Mouse (Mus musculus) CD4-positive, CD25-positive, alpha-beta regulatory T cell, adult 4 months (primary cell): ENCODE measurements around the gene Bok. TPM values are rescaled to one million over a fixed set of nuclear protein-coding genes. Genes with fewer than 3 reads are reported as not detected.

ENCODE experiments used
- ATAC-seq: one replicate; pipeline ENCODE4 v1.8.0; 2017
- polyA plus RNA-seq, 2 experiments: library from polyadenylated mRNA; unstranded; fragments of 100-300 nt; shearing (Covaris generic); gene quantifications; one replicate each; pipeline ENCODE4 v1.2.1; 2017

The Bok gene
- polyA plus RNA-seq, 2 experiments from 2014 or later = not detected

DNA sequence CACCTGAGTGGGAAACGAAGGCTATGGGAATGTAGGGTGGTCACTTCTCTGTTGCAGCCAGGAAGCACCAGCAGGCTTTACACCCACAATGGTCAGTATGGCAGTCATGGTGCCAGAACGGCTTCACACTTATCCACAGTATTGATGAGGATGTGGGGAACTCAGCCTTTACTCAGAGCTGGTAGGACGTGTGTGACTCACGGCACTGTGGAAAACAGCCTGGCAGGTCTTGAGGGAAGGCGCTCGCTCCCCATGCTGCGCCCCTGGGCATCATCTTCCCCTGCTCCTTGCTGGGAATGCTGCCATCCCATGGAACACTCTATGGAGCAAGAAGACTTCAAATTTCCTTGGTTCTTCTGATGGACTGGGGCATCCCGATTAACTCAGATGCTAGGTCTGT, 5.6 kb downstream of the Bok start:
- no peak for ATAC-seq

DNA sequence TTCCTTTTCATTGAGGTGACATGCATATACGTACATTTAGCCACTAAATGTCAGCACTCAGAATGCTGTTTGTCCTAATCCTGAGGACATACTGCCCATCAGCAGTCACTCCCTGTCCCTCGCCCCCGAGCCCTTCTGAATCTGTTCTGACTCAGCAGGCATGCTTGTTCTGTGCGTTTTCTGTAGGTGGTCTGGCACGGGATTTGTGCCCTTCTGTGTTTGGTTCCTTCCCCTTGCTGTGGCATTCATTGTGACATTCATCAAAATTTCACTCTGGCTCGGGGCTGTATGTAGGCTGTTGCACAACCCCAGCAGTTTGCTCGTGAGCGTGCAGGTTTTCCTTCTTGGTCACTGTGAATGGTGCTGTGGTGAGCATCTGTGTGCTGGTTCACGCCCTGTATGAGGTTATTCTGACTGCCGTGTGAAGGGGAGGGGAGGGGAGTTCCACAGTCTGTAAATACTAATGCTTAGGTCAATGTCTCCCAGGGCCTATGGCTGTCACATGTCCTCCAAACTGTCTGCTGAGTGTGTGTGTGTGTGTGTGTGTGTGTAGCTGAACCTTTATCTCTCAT, 6.4 kb downstream of the Bok start:
- no peak for ATAC-seq

DNA sequence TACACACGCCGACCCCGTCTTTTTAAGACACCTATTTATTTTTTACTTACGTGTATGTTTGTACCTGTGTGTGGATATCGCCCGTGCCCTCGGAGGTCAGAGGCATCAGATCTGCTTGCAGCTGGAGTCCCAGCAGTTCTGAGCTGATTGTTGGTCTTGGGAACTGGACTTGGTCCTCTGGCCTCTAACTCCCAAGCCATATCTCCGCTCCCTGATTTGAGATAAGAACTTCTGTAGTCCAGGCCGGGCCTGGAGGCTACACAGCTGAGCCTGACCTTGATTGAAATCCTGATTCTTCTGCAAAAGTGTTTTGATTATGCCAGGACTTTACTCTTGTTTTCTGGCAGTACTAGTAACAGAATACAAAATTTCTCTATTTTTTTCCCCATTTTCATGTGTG, 7.3 kb downstream of the Bok start:
- no peak for ATAC-seq

DNA sequence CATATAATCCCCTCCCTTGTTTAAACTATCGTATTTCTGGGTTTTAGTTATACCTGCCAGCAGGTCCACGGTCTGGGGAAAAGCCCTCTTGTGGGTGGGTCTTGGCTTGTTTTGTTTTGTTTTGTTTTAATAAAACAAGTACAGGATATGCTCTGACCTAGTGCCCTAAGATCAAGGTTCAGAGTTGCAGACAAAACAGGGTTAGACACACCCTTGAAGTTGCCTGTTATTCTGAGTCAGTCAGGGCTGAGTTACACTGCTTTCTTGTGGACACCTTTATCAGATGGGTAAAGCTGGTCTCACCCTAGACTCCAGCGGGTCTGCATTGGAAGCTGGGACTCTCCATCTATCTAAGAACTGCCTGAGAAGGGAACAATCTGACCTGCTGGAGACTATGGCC, 8.0 kb downstream of the Bok start:
- ATAC-seq = no peak

DNA sequence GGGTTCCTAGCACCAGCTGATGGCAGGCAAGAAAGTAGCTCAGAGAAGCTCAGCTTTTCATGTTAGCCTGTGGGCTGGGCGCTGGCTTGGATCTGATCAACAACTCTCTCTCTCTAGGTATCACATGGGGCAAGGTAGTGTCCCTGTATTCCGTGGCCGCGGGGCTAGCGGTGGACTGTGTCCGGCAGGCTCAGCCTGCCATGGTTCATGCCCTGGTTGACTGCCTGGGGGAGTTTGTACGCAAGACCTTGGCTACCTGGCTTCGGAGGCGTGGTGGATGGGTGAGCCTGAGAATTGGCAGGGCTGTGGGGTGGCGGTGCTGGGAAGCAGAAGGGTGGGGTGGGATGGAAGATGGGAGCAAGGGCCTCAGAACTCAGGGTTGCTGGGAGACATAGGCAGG, 8.5 kb downstream of the Bok start:
- no peak for ATAC-seq

DNA sequence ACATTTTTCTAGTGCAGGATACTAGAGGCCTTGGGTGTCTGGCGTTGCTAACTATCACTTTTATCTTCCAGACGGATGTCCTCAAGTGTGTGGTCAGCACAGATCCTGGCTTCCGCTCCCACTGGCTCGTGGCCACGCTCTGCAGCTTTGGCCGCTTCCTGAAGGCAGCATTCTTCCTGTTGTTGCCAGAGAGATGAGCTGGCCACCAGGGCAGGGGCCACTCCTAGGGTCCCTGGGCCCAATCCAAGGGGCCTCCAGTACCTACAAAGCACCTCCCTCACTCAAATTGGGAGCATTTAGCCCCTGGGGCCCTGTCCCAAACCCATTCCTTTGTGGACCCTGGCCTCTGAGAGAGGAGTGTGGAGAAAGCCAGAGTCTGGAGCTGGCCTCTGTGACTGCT, 9.5 kb downstream of the Bok start:
- ATAC-seq = no peak

DNA sequence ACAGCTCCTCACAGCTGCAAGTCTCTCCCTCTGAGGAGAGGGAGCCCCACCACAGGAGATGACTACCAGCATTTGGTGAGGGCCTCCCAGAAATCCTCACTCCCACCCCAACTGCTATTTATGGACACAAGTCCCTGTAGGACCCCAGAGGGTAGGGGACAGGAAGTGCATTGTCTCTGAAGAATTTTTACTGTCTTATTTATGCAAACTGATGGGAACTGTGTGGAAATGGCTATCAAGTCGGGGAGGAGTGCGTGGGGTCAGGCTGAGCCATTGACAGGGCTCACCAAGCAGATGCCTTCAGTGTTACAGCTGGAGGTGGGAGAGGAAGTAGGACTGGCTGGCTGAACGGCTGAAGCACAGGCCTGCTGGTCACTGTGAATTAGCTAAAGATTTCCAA, 11.9 kb downstream of the Bok start:
- no peak for ATAC-seq

DNA sequence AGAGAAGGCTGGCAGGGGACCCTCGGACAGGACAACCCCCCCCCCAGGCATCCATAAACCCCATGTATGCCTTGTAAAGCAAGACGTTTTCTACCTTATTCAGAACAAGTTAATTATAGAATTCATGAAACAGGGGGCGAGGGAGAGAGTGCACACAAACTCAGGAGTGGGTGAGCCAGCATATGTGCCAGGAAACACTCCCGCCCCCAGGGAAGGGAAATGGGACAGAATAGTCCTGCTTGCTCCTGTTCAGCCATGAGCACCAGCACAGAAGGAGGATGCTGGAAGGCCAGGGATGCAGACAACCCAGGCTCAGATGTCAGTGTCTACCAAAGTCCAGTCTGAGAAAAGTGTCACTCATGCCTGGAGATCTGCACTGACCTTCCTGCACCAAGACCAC, 13.7 kb downstream of the Bok start:
- no peak for ATAC-seq

DNA sequence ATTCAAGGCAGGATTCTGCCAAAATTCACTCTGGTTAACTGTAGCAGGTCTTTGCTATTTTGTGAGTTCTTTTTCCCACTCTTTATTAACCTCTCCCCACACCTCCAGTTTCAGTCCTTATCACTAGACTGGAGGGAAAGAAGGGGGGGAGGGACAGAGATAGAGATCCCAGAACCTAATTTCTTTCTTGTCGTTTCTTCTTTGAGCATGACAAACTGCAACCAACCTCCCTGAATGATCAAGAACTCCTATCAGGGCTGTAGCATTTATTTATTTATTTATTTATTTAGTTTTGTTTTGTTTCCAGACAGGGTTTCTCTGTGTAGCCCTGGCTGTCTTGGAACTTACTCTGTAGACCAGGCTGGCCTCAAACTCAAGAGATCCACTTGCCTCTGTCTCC, 16.6 kb downstream of the Bok start:
- no peak for ATAC-seq

DNA sequence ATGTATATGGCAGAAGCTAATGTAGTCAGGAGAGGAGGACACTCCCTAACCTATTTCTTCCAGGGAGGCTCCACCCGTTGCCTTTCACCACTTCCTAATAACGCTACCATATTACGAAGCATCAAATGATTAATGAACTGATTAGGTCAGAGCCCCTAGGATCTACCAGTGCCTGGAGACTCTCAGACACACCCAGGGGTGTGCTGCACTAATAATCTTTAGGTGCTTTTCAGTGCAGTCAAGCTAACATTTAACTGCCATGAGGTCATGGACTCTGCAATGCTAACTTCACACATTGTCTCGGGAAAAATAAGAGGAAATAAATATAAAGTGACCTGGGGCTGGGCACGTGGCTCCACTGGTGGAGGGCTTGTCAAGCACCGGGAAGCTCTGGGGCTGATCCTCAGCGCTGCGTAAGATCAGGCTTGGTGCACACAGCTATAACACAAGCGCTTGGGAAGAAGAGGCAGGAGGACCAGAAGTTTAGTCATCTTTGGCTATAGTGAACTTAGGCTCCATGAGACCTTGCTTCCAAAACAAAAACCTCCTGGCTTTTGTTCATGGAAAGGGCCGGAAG, 18.1 kb downstream of the Bok start:
- ATAC-seq = no peak

DNA sequence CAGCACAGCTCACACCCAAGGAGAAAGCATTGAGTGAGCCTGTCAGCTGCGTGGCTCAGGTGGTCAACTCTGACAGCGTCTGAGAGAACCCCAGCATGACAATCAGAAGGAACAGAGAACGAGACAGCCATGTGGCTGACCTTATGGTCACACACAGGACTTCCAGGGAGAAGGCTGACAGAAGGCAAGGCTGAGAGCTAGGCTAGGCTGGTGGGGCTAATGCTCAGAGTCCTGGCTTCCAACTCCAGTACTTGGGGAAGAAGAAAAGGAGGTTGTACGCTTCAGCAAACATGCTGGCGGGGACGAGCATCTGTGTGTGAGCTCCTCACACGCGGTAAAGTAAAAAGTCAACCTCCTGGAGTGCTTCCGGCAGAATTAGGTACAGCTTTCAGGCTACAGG, 18.9 kb downstream of the Bok start:
- no peak for ATAC-seq

DNA sequence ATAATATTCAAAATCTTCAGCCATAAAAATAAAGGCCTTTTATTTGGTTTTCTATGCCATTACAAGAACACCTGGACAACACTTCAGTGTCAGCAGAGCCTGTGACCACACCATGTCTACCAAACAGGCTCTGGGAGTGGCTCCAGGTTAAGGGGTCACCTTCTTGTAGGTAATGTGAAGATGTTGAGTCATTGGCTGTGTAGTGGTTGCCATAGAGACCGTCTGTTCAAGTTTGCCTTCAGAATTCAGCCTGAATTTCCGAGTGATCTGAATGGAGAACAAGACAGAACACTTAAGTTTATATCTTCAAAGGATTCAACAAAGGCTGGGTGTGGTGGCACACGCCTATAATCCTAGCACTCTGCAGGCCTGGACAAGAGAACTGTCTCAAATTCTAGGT, 19.9 kb downstream of the Bok start:
- no peak for ATAC-seq

DNA sequence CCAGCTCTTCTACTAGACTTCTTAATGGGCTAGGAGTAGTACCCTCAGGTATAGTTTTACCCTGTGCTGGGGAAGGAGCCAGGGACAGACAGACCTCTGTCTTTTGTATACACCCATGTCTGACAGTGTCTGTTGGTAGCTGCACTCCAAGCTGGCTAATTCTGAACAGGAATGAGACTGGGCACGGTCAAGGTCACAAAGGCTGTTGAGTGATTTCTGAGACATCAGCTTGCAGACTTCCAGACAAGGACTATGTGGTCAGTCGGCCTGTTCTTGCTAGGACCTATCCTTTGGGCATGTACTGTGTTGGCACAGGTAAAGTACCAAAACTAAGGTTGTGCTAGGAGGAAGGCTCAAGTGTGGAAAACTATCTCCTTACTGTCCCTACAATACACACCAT, 30.7 kb downstream of the Bok start:
- ATAC-seq = no peak

DNA sequence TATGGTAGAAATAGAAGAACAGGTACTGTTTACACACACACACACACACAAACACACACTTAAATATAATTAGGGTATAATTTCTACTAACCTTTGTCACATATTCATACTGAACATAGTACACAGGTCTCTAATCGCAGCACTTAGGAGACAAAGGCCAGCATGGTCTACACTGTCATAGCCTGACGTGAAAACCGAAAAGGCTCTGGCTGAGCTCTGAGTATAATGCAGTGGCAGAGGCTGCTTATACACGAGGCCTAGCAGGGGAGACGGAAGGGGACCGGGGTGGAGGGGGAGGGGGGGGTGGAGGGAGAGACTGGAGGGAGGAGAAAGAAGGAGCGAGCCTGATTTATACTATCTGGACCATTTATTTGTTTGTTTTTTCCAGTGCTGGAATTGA, 36.1 kb downstream of the Bok start:
- no peak for ATAC-seq

DNA sequence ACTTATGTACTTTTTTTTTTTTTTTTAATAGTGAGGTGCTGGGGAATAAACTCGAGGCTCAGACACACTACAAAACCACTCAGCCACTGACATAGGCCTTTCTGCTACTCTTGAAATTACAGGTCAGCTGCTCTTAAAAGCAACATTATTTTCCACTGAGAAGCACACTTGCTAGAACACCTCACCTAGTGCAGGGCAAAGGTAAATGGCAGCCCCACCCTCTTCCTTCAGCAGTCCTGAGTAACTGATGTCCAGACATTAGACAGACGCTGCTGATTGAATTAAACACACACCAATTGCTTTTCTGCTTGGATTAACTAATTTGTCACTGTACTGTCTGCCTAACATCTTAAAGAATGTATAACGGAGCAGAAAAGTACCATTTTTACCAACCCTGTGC, 39.2 kb downstream of the Bok start:
- no peak for ATAC-seq

DNA sequence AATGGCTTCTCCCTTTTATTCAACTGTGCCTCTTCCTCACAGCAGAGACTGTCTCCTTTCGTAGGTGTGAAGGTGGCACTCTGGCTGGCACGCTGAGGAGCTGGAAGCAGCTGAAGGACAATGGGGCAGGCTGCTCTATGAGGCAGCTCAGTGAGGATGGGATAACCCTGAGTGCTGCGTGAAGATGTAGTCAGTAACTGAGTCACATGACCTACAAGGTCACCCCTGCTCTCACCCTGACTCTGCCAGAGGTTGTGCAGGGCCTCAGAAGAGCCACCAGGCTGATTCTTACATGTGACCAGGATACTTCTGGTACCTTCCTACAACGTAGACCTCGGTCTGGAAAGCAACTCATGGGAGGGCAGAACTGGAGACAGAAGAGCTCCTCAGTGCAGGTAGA, 40.2 kb downstream of the Bok start:
- ATAC-seq = no peak

DNA sequence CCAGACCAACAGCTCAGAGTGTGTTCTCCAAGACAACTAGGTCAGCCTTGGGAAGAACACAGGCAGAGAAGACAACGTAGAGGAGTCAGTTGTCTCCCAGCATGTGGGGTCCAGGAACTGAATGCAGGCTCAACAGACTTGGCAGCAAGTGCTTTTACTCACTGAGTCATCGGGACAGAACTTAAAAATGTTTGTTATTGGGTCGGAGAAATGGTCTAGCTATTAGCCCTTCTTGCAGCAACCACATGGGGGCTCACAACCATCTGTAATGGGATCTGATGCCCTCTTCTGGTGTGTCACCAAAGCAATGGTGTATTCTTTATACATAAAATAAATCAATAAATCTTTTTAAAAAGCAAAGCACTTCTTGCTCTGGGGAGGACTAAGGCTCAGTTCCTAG, 40.7 kb downstream of the Bok start:
- no peak for ATAC-seq

DNA sequence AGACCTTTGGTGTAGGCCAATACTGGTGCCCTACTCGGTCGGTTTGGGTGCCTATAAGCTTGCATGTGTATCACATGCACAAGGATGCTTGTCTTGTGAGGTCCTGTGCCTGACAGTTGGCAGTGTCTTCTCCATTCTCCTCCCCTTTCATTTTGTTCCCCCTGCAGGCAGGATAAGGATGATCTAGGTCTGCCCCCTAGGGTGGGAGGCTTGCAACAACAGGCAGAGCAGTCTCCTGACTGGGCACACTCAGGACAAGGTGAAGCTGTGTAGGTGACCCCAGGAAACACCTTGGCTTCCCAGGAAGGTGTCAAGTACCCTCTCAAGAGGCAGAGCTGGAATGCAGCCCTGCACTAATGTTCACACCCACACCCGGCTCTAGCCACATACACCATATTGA, 41.5 kb downstream of the Bok start:
- ATAC-seq = peak; percentile 70

DNA sequence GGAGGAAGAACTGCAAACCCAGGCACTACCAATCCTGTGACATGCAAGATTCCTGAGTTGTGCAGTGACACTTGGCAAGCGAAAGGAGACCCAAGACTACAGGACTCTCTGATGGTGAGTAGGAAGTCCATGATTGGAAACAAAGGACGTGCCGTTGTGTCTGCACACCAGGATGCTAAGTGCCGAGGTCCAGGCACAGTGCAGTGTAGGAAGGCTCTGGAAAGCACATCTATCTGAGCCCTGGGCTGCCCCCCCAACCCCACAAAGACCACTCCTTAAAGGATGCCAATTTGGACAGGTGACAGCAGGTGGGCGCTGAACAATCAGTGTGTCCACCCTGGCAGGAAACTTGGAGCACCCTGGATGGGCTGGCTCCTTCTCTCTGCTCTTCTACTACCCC, 45.6 kb downstream of the Bok start:
- no peak for ATAC-seq

DNA sequence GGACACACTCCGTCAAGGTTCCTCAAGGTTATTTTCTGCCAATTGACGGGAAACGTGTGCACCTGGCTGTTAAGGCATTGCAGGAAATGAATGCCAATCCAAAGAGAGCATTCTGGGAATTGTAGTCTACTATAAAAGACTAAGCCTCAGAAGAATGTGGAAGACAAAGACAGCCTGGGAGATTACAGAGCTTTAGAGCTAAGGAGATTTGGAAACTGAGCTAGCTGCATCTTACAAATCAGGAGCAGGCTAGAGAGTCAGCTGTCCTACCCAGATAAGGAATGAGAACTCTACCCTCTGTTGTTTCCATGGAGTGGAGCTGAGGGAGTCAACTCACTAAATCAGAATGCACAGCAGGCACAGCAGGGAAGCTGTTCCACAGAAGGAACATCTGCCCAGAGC, 46.4 kb downstream of the Bok start:
- ATAC-seq = no peak

DNA sequence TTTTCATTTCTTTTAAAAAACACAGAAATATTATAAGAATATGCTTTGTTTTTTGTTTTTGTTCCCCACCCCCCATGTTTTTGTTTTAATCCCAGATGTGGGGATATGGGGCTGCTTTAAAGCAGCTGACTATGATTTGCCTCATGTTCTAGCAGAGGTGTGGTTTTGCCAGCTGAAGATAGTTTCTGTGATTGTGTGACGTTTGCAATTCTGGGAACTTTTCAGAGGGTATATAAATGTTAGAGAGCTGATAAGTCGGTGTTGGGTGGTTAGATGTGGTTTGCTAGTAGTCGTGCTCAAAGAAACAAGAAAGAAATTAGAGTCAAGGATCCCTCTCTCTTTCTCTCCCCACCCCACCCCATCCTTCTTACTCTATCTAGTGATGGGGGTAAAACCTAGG, 50.4 kb downstream of the Bok start:
- ATAC-seq = no peak

DNA sequence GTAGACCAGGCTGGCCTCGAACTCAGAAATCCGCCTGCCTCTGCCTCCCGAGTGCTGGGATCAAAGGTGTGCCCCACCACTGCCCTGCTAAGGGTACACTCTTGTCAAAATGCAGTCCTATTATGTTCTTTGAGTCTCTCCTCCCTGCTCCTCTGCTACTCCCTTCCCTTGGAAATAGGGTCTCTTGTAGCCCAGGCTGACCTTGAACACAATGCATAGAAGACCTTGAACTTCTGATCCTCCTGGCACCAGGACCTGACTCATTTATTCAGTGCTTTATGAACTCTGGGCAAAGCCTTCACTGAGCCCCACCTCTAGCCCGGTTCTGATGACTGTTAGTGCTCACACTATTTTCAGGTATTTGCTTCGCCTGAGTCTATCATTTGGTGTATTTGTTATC, 52.3 kb downstream of the Bok start:
- ATAC-seq = no peak

DNA sequence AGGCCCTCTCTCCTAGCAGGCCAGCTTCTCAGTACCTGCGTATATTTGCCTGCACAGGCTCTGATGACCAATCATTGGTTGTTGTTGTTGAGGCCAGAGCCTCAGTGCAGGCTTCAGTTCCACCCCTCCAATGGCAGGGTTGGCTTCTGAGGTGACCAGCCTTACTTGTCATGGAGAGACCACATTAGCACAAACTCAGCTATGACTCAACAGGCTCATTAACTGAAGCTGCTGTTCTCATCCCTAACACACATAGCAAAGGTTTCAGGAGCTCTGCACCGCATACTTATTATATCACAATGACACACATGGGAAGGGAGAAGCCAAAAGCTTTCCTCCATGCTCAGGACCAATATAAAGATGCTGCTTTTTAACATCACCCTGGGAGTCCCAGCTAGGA, 55.2 kb downstream of the Bok start:
- ATAC-seq = no peak

DNA sequence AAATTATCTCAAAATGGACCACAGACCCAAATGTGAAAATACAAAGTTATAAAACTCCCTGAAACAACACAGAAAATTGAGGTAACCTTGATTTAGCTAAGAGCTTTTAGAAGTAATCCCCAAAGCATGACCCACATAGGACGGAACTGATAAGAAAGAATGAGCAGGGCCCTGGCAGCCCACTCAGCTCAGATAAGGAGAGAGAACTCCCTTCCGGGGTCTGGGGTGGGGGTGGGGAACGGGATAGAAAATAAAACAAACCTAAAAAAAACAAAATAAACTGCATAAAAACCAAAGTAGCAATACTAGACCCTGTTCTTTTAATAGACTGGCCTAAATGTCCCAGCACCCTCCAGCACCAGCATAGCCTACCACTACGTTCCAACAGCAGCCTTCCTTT, 56.5 kb downstream of the Bok start:
- ATAC-seq = no peak

DNA sequence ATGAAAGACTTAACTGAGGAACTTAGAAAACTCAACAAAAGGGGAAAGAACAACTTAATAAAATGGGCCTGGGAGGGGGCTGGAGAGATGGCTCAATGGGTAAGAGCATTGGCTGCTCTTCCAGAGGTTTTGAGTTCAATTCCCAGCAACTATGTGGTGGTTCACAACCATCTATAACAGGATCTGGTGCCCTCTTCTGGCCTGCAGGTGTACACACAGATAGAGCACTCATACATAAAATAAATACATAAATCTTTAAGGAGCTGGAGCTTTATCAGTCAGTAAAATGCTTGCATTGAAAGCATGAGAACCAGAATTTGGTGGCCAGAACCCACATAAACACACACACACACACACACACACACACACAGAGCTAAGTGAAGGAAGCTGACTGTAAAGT, 57.5 kb downstream of the Bok start:
- no peak for ATAC-seq
